In genomic region chr2:26444946-26445665, GRCm38 (mm10) we compare ENCODE assay signal across 1 mouse cellular context.
TF ChIP-seq lines count a peak whose summit lies in the region.

Gene Sec16a (minus strand): TSS chr2:26445216.

TF ChIP-seq in CH12.LX, 34 proteins besides CTCF, POLR2A, EP300 and RAD21 (continued from another document):
- no peak for TF ChIP-seq USF2 (conservative IDR thresholded peaks at IDR 0.05; ENCODE audit: low read depth, low read length)
